Mouse (Mus musculus): ENCODE measurements around the gene Zfp575.
A peak's percentile ranks its signal among the peaks of the same experiment; 100 is the strongest.

The Zfp575 gene

GRCm38 (mm10) chr7:24605561-24605960, 18.1 kb upstream of the Zfp575 start:
- no peak for DNase-seq (ENCODE audit: low read depth in 1 of 2, low spot score in 2 of 2)

GRCm38 (mm10) chr7:24600941-24601597, 13.6 kb upstream of the Zfp575 start:
- peak; percentile 68 to 85 for DNase-seq (ENCODE audit: low read depth in 1 of 2, low spot score in 2 of 2)

- no peak for DNase-seq (ENCODE audit: low read depth in 1 of 2, low spot score in 2 of 2)
Measured at GRCm38 (mm10) chr7:24599211-24600067, 12.0 kb upstream of the Zfp575 start.

- DNase-seq (ENCODE audit: low read depth in 1 of 2, low spot score in 2 of 2), result no peak
Measured at GRCm38 (mm10) chr7:24598121-24598520, 10.7 kb upstream of the Zfp575 start.

GRCm38 (mm10) chr7:24595464-24595863, 8.0 kb upstream of the Zfp575 start:
- DNase-seq (ENCODE audit: low read depth in 1 of 2, low spot score in 2 of 2), result no peak

GRCm38 (mm10) chr7:24594309-24594803, 6.9 kb upstream of the Zfp575 start:
- DNase-seq (ENCODE audit: low read depth in 1 of 2, low spot score in 2 of 2), result no peak

GRCm38 (mm10) chr7:24593621-24594308, 6.3 kb upstream of the Zfp575 start:
- DNase-seq (ENCODE audit: low read depth in 1 of 2, low spot score in 2 of 2), result peak in 1 of 2 experiments; percentile 40

- DNase-seq (ENCODE audit: low read depth in 1 of 2, low spot score in 2 of 2), result no peak
Measured at GRCm38 (mm10) chr7:24592781-24593180, 5.3 kb upstream of the Zfp575 start.

GRCm38 (mm10) chr7:24592163-24592562, 4.7 kb upstream of the Zfp575 start:
- DNase-seq (ENCODE audit: low read depth in 1 of 2, low spot score in 2 of 2), result no peak

- DNase-seq (ENCODE audit: low read depth in 1 of 2, low spot score in 2 of 2), result no peak
Measured at GRCm38 (mm10) chr7:24591735-24592134, 4.3 kb upstream of the Zfp575 start.

- no peak for DNase-seq (ENCODE audit: low read depth in 1 of 2, low spot score in 2 of 2)
Measured at GRCm38 (mm10) chr7:24588336-24588735, 895 bp upstream of the Zfp575 start.

- DNase-seq (ENCODE audit: low read depth in 1 of 2, low spot score in 2 of 2), result no peak
Measured at GRCm38 (mm10) chr7:24586828-24587227, 613 bp downstream of the Zfp575 start.

GRCm38 (mm10) chr7:24585995-24586394, 1.4 kb downstream of the Zfp575 start:
- DNase-seq (ENCODE audit: low read depth in 1 of 2, low spot score in 2 of 2), result no peak

- no peak for DNase-seq (ENCODE audit: low read depth in 1 of 2, low spot score in 2 of 2)
Measured at GRCm38 (mm10) chr7:24584876-24585275, 2.6 kb downstream of the Zfp575 start.

GRCm38 (mm10) chr7:24577811-24578210, 9.6 kb downstream of the Zfp575 start:
- no peak for DNase-seq (ENCODE audit: low read depth in 1 of 2, low spot score in 2 of 2)

- no peak for DNase-seq (ENCODE audit: low read depth in 1 of 2, low spot score in 2 of 2)
Measured at GRCm38 (mm10) chr7:24574224-24574796, 13.1 kb downstream of the Zfp575 start.

- DNase-seq (ENCODE audit: low read depth in 1 of 2, low spot score in 2 of 2), result no peak
Measured at GRCm38 (mm10) chr7:24572455-24572854, 15.0 kb downstream of the Zfp575 start.

GRCm38 (mm10) chr7:24571071-24571470, 16.4 kb downstream of the Zfp575 start:
- DNase-seq (ENCODE audit: low read depth in 1 of 2, low spot score in 2 of 2), result no peak

- DNase-seq (ENCODE audit: low read depth in 1 of 2, low spot score in 2 of 2), result no peak
Measured at GRCm38 (mm10) chr7:24568512-24568911, 18.9 kb downstream of the Zfp575 start.

GRCm38 (mm10) chr7:24566206-24566605, 21.2 kb downstream of the Zfp575 start:
- no peak for DNase-seq (ENCODE audit: low read depth in 1 of 2, low spot score in 2 of 2)

- no peak for DNase-seq (ENCODE audit: low read depth in 1 of 2, low spot score in 2 of 2)
Measured at GRCm38 (mm10) chr7:24565627-24566026, 21.8 kb downstream of the Zfp575 start.
